Mouse (Mus musculus) myocyte (in vitro differentiated cells): Measurements from ENCODE around the gene Itih4.

Source experiments
- E2F4 ChIP-seq: IDR thresholded peaks from one replicate; pipeline ENCODE4 v1.6.1; 2011; ENCODE audit warnings: mild to moderate bottlenecking, control low read depth, moderate library complexity; ENCODE audit not compliant: insufficient read depth
- USF1 ChIP-seq: IDR thresholded peaks from one replicate; pipeline ENCODE4 v1.6.1; 2011; ENCODE audit warnings: low read depth, mild to moderate bottlenecking, control low read depth, moderate library complexity

- no peak for TF ChIP-seq USF1
- no peak for TF ChIP-seq E2F4
These were observed 5.2 kb upstream of the Itih4 start for GRCm38 (mm10) chr14:30880811-30881717.
